Mouse (Mus musculus): ENCODE results near the gene Prmt1.

- TF ChIP-seq POLR2A (IDR thresholded peaks at IDR 0.05; ENCODE audit: borderline replicate concordance, extremely low read depth, insufficient read depth, insufficient read length, poor library complexity, severe bottlenecking) (no peak), CTCF (IDR thresholded peaks at IDR 0.05; ENCODE audit: borderline replicate concordance, extremely low read depth, insufficient read depth, insufficient read length) (no peak)
These were observed 11.0 kb upstream of the Prmt1 start, which contains the start of gene Irf3 for GRCm38 (mm10) chr7:44997231-44997939.
